Mouse (Mus musculus) lung, embryonic 16.5 days (tissue): Measurements from ENCODE around the gene Pnpla5. TPM values are rescaled to one million over a fixed set of nuclear protein-coding genes. Genes with fewer than 3 reads are reported as not detected.
"Not testable (repeated sequence)": the region's sequence is repeated elsewhere in the genome, so short reads cannot be mapped to it uniquely, and the experiment has no call there.

Experiments
- ATAC-seq: fragments of 200-750 bp; cut with Nextera tagmentation; 2 replicates; pipeline ENCODE4 v1.8.0; 2017; ENCODE audit warnings: low read depth, mild to moderate bottlenecking, moderate library complexity
- H3K27ac ChIP-seq: fragments of 300-500 bp; sonication (generic); 2 replicates; pipeline ENCODE4 v1.5.1; 2014; ENCODE audit warnings: mild to moderate bottlenecking, control low read depth, low read length
- H3K27me3 ChIP-seq: fragments of 300-500 bp; sonication (generic); 2 replicates; pipeline ENCODE4 v1.6.1; 2014; ENCODE audit warnings: low read depth, low read length, mixed read lengths; ENCODE audit not compliant: control insufficient read depth, insufficient read depth
- H3K36me3 ChIP-seq: fragments of 300-500 bp; sonication (generic); 2 replicates; pipeline ENCODE4 v1.6.1; 2014; ENCODE audit warnings: low read length; ENCODE audit not compliant: control insufficient read depth, insufficient read depth
- H3K4me1 ChIP-seq: fragments of 300-500 bp; sonication (generic); replicated peaks from 2 replicates; pipeline ENCODE4 v1.6.1; 2014; ENCODE audit warnings: low read length, mixed read lengths; ENCODE audit not compliant: control insufficient read depth, insufficient read depth
- H3K4me2 ChIP-seq: fragments of 300-500 bp; sonication (generic); 2 replicates; pipeline ENCODE4 v1.6.1; 2014; ENCODE audit warnings: low read depth, low read length, control low read depth
- H3K4me3 ChIP-seq: fragments of 300-500 bp; sonication (generic); 2 replicates; pipeline ENCODE4 v1.5.1; 2014; ENCODE audit warnings: mild to moderate bottlenecking, low read length, control low read depth
- H3K9ac ChIP-seq: fragments of 300-500 bp; sonication (generic); 2 replicates; pipeline ENCODE4 v1.6.1; 2014; ENCODE audit warnings: low read length, control low read depth
- H3K9me3 ChIP-seq: fragments of 300-500 bp; sonication (generic); 2 replicates; pipeline ENCODE4 v1.6.1; 2016; ENCODE audit warnings: low read length; ENCODE audit not compliant: control insufficient read depth
- WGBS: fragments of 180-500 bp; shearing (Covaris S2); extraction: QIAGEN DNeasy Blood & Tissue Kit; methylation state at CpG from one replicate; pipeline ENCODE4 v1.1.7; 2014; 5-methylcytosine and 5-hydroxymethylcytosine counted together
- polyA plus RNA-seq: library from polyadenylated mRNA; unstranded; fragments of >200 nt; fragmentation: Nextera tagmentation; extraction: Ambion mirVana; gene quantifications from 2 replicates; pipeline ENCODE4 v1.2.1, GENCODE M21; 2015

The Pnpla5 gene
- polyA plus RNA-seq, result not detected in 2 replicates

DNA sequence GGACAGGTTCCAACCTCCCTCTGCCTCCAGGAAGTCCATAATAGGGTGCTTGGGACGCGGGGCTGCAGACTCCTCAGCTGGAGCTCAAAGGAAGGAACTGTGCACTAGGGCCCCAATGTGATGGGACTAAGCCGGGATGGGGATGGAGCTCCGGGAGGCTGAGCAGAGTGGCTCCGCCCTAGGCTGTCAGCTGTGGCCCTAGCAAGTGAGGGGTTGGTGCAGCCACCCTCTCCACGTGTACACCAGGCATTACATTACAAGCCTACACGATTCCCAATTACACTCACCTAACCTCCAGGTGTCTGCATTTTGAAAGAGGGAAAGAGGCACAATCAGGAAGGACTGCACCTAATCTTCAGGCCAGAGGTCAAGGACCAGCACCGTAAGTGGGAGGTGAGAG, at the start of gene Pnpla5:
TSS of gene Pnpla5 (minus strand) at position 101 of the 400 bp plus-strand sequence.
- 56% methylated on average over 8 of the region's 8 CpGs for WGBS
- Histone ChIP-seq H3K9me3 (no peaks in the 10 kb centered on the region), H3K36me3 (no peaks in the 10 kb centered on the region), H3K27me3 (no peaks in the 10 kb centered on the region), H3K9ac (no peak within 1 kb of the TSS), H3K27ac (no peak within 1 kb of the TSS), H3K4me3 (no peak within 1 kb of the TSS), H3K4me1 (no peaks in the 10 kb centered on the region), H3K4me2 (no peak within 1 kb of the TSS)
- no peak for ATAC-seq

DNA sequence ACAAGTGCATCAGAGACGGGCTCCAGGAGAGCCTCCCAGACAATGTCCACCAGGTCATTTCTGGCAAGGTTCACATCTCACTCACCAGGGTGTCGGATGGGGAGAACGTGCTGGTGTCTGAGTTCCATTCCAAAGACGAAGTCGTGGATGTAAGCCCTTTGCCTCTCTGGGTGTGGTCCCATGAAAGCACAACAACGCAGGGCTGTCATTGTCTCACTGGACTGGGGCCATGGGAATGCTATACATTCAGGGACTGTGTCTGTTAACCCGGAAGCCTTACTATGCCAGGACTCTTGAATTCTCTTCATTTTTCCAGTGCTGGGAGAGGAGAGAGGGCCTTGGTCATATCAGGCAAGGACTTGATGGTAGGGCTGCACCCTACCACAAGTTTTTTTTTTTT, 48.2 kb upstream of the Pnpla5 start:
- Histone ChIP-seq H3K4me1 (peaks cover 14% of the 10 kb centered on the region), H3K4me2 (no peak overlapping the region), H3K9me3 (no peaks in the 10 kb centered on the region), H3K27ac (no peak overlapping the region), H3K27me3 (no peaks in the 10 kb centered on the region; the same call in 1 of the 2 replicates), H3K4me3 (no peak overlapping the region), H3K9ac (no peak overlapping the region), H3K36me3 (no peaks in the 10 kb centered on the region)
- whole genome bisulfite sequencing, result 69% methylated on average over 7 of the region's 7 CpGs
- ATAC-seq, result no peak

DNA sequence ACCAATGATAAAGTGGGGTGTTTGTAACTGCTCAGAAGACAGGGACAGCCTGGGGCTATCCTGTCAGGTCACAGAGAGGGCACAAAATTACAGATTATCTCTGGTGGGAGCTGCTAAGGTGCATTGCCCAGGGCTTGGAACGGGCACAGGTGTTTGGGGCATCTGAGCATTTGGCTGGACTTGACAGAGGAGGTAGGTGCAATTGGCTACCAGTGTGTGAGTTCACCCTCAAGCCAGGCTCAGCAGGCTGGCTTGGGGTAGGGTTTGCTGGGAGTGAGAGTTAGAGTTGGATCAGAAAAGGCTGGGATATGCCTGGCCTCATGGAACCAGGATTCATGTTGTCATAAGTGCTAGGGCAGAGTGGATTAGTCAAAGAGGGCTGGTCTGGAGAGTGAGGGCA, 46.5 kb upstream of the Pnpla5 start:
- Histone ChIP-seq H3K4me3 (no peak overlapping the region), H3K9ac (no peak overlapping the region), H3K36me3 (no peaks in the 10 kb centered on the region), H3K27ac (no peak overlapping the region), H3K4me2 (no peak overlapping the region), H3K4me1 (peaks cover 14% of the 10 kb centered on the region), H3K27me3 (no peaks in the 10 kb centered on the region; the same call in 1 of the 2 replicates), H3K9me3 (no peaks in the 10 kb centered on the region)
- 61% methylated on average over 1 of the region's 1 CpGs for WGBS
- ATAC-seq, result no peak

DNA sequence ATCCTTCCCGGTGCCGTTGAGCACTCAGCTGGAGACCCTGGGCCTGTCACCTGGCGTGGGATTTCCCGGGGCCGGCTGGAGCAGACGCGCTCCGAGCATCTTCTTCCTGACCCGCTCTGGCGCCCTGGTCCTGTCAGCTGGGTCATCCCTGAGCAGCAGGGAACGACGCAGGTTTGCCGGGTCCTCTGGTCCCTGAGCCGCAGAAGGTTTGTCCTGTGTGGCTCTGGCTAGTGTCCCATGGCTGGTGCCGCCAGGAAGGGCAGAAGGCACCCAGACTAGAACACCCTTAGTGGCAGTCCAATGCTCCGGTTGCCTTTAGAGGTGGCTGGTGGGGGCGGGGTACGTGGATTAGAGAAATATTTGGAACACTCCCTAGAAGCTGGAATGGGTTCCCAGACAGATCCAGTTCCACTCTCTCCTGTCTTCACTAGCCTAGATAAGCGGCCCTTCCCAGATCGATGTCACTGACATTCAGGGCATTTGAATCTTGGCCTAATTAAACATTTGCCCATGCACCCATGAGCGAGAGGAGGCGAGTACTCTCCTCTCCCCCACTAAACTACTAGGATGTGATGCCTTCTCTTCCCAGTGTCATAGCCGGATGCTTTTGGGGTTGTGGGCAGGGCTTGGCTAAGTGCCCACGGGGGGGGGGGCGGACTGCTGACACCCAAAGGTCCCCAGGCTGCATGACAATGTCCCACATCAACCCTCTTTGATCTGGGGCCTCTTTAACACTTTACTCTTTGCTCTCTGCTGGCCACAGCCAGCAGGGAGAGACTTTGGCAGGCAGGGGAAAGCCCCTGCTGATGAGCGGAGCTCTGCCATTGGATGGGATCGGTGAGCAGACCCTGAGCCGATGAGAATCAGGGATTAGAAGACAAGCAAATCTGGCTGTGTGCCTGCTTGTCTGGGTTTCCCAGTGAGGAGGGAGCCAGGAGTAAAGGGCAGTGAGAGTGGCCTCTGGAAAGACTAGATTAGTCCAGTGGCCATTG, 45.5 kb upstream of the Pnpla5 start:
- no peaks in the 10 kb centered on the region for H3K9me3 ChIP-seq
- H3K36me3 ChIP-seq, result no peaks in the 10 kb centered on the region
- H3K27ac ChIP-seq, result no peak overlapping the region
- no peaks in the 10 kb centered on the region; the same call in 1 of the 2 replicates for H3K27me3 ChIP-seq
- ATAC-seq, result peak; percentile 51
- H3K4me3 ChIP-seq, result peak overlapping the region; percentile 59
- peaks cover 14% of the 10 kb centered on the region for H3K4me1 ChIP-seq
- H3K9ac ChIP-seq, result peak overlapping the region; percentile 63
- WGBS, result under 1% methylated on average over 28 of the region's 28 CpGs
- H3K4me2 ChIP-seq, result peak overlapping the region; percentile 99

DNA sequence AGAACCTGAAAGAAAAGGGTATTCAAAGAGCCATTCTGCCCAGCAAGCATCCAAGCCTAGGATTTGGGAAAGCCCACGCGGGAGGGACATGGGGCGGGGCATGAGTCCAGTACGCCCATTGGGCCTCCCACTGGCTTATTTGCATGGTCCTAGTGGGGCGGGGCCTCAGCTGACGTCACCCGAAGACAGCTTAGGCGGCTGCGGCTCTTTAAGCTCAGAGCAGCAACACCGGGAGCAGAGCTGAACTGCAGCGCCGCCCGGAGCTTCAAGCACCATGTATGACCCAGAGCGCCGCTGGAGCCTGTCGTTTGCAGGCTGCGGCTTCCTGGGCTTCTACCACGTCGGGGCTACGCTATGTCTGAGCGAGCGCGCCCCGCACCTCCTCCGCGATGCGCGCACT, 44.6 kb upstream of the Pnpla5 start, which contains the start of gene Pnpla3:
TSS of gene Pnpla3 (plus strand) at position 238 of the 400 bp plus-strand sequence.
- Histone ChIP-seq H3K9me3 (no peaks in the 10 kb centered on the region), H3K36me3 (no peaks in the 10 kb centered on the region), H3K27me3 (no peaks in the 10 kb centered on the region; the same call in 1 of the 2 replicates), H3K27ac (no peak within 1 kb of the TSS), H3K4me2 (peak within 1 kb of the TSS; percentile 99), H3K4me1 (peaks cover 14% of the 10 kb centered on the region), H3K4me3 (peak within 1 kb of the TSS; percentile 59), H3K9ac (peak within 1 kb of the TSS; percentile 63)
- ATAC-seq, result peak; percentile 99
- 0% methylated on average over 28 of the region's 28 CpGs for WGBS

DNA sequence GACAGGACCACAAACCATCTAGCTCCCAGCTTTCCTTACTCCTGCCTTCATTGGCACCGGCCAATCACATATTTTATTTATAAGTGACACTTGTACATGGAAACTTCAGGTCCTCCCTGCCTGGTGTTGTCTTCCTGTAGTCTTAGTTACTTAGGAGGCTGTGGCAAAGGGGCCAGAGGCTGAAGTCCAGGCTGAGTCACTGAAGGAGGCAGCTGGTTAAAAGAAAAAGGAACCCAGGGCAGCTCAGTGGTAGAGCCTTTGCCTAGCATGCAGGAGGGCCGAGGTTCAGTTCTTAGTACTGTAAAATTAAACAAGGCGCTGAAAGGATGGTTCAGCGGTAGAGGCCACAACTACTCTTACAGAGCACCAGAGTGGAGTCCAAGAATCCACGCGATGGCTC, 43.8 kb upstream of the Pnpla5 start:
- Histone ChIP-seq H3K9ac (no peak overlapping the region), H3K4me1 (peaks cover 14% of the 10 kb centered on the region), H3K4me2 (no peak overlapping the region), H3K27me3 (no peaks in the 10 kb centered on the region; the same call in 1 of the 2 replicates), H3K4me3 (no peak overlapping the region), H3K36me3 (no peaks in the 10 kb centered on the region), H3K27ac (no peak overlapping the region), H3K9me3 (no peaks in the 10 kb centered on the region)
- 66% methylated on average over 6 of the region's 6 CpGs for WGBS
- no peak for ATAC-seq

DNA sequence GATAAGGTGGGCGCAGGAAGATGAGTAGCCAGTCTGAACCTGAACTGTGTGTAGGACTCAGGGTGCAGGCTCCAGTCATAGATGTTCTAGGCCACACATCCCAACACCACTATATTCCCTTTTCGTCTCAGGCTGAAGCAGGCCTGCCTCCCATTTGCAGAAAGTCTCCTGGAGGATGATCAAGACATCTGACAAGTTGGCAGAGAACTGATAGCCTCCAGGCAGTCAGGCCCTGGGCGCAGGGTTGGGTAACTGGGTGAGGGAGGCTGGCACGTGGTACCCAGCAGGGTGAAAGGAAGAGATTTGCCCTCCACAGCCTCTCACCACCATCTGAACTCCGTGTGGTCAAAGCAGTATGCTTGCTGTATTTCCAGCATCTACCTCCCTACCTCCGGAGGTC, 38.9 kb upstream of the Pnpla5 start:
- H3K27me3 ChIP-seq, result no peaks in the 10 kb centered on the region
- no peak overlapping the region for H3K9ac ChIP-seq
- no peaks in the 10 kb centered on the region for H3K36me3 ChIP-seq
- H3K4me1 ChIP-seq, result no peaks in the 10 kb centered on the region
- no peak overlapping the region for H3K27ac ChIP-seq
- H3K4me3 ChIP-seq, result no peak overlapping the region
- H3K4me2 ChIP-seq, result no peak overlapping the region
- no peaks in the 10 kb centered on the region for H3K9me3 ChIP-seq
- whole genome bisulfite sequencing, result 80% methylated on average over 6 of the region's 6 CpGs
- no peak for ATAC-seq

DNA sequence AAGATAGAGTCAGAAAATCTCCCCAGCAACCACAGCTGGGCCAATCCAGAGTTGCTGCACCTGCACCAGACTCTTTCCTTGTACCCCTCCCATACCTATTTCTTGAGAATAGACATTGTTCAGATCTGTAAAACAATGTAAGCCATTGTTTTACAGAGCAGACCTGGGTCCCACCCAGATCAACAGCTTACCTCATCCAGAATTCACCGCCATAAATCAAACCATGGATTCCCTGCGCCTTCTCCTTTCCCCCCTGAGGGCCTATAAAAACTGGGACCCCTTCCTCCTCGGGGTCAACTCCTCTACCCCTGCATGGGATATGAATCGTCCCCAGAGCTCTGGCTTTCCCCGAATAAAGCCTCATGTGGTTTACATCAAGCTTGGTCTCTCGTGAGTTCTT, 34.6 kb upstream of the Pnpla5 start:
- not testable (repeated sequence) for H3K27me3 ChIP-seq, H3K4me2 ChIP-seq, H3K9me3 ChIP-seq, H3K27ac ChIP-seq, H3K9ac ChIP-seq, ATAC-seq, H3K36me3 ChIP-seq, H3K4me1 ChIP-seq, H3K4me3 ChIP-seq
- 83% methylated on average over 6 of the region's 6 CpGs for WGBS

DNA sequence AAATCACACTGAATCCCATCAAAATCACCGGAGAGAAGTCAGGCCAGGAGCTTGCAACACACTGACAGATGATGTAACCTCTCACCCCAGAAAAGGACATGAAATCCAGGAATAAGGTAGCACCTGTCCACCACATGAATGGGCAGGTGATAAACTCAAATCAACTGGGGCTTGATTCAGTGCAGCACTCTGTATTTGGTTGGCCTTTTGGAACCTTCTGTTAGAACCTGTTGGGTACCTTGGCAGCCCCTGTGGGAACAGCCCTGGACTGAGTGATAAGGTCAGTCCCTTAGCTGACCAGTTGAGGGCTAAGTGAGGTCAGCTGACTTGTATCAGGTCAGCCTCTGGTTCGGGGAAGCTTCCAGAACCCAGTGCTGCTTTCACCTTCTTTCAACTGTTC, 33.2 kb upstream of the Pnpla5 start:
- H3K9ac ChIP-seq, result no peak overlapping the region
- ATAC-seq, result no peak
- no peak overlapping the region for H3K4me3 ChIP-seq
- WGBS, result 77% methylated on average over 2 of the region's 2 CpGs
- H3K27me3 ChIP-seq, result no peaks in the 10 kb centered on the region
- H3K4me1 ChIP-seq, result no peaks in the 10 kb centered on the region
- H3K4me2 ChIP-seq, result no peak overlapping the region
- H3K9me3 ChIP-seq, result no peaks in the 10 kb centered on the region
- no peaks in the 10 kb centered on the region for H3K36me3 ChIP-seq
- H3K27ac ChIP-seq, result no peak overlapping the region
